Mouse (Mus musculus) mouse trophoblast stem cell (cell line): ENCODE results near the gene Arhgap24.

Source experiments
- in situ Hi-C, 2 experiments: fragments of 300-500 bp; cut with MseI, MboI; formaldehyde crosslinking; loops; 2 replicates in 1 of 2; 3 replicates in 1 of 2; pipeline ENCODE4 v1.15.1; 2025

Gene Arhgap24

DNA sequence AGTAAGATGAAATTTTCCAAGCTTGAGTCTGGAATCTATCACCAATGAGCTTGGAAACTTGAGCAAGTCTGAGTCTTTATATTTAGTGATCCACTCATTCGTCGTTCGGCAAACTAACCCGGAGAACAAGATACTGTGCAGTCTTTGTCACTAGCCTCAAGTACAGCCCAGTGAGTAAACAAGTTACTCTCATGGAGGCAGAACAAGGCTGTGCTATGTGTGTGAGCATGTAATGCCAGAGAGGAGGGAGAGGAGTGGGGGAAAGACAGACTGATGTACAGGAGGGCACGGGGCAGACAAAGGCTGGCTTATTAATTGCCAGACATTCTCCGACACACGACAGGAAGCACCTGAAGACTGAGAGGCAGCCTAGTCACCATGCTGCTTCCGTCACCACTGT, 97.2 kb downstream of the Arhgap24 start:
- in situ Hi-C loops, result no loop called here

GRCm38 (mm10) chr5:102582864-102583410, 101.7 kb downstream of the Arhgap24 start:
- in situ Hi-C loops, result no loop called here

GRCm38 (mm10) chr5:102591422-102591821, 110.2 kb downstream of the Arhgap24 start:
- in situ Hi-C loops, result no loop called here

DNA sequence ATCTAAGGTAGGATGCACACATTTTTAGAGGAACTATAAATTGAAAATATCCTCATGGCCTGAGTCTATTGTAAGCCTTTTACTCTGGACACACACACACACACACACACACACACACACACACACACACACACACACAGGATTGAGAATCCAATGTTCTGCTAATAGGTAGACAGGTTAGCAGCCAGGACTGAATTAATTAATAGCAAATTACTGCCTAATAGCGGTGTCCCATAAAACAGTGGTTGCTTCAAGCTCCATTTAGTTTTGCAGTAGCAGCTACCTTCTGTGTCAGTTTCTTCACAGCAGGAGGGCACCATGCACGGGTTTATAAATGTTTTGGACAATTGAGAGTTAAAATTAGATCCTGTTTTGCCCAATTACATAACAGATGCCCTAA, 111.9 kb downstream of the Arhgap24 start:
- in situ Hi-C loops, result no loop called here

DNA sequence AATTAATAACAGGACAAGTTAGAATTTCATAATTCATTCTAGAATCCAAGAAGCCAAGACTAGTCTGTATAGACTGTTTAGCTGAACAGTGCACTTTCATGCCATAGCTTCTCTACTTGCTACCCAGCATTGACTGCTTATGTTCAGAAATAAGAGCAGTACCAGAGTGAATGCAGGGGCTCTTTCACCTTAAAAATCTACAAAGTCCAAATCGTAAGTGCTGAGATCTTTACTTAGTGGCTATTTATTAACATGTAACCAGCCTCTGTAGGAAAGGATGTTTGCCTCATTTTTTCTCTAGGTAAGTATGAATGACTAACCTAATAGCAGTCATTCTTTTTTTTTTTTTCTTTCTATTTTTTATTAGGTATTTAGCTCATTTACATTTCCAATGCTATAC, 117.9 kb downstream of the Arhgap24 start:
- in situ Hi-C loops, result no loop called here

DNA sequence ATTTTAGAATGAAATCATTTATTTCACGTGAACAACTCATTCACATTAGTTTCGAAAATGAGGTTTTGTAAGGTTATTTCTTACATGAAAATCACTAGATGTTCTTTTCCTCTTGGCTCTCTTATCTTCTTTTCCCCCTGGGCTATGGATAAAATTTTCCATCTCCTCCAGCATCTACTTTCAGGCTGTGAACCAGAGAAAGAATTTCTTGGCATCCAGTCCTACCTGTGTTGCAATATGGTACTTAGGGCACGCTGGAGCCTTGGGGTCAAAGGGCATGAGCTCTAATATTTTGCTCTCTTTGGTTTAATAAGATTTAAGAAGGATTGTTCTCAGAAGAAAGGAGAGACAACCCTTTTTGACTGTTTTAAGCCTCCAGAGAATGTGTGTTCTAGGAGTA, 132.4 kb downstream of the Arhgap24 start:
- in situ Hi-C loops, result no loop called here

DNA sequence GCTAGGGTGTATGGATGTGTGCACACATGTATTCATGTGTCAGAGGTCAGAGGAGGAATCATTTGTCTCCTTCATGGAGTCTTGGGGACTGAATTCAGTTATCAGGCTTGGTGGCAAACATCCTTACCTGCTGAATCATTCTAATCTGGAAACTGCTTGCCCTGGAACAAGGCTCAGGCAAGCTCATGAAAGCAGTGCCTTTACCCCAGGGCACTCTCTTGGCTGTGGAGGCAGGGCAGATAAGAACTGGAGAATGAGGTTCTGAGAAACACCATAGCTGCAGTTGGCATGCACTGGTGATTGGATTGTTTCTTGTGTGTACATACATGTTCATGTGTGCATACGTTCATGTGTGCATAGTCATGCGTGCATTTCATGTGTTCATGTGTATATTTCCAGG, 132.9 kb downstream of the Arhgap24 start:
- in situ Hi-C loops, result no loop called here

GRCm38 (mm10) chr5:102615249-102615648, 134.1 kb downstream of the Arhgap24 start:
- in situ Hi-C loops, result no loop called here

DNA sequence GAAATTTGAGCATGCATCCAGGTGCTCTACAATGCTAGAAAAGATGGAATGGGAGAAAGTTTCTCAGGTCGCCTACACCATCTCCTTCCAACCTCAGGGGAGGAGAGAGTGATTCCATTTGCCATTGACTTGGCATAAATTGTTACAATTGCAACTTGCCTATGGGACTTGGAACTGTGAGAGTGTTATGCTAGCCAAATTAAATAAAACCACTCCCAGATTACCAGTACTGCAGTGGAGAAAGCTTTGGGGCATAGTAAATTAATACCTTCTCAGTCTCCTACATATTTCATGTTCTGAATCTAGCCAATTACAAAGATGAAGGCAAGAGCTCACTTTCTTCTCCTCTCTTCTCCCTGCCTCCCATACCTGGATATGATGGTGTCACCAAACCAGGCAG, 139.8 kb downstream of the Arhgap24 start:
- in situ Hi-C loops, result no loop called here

GRCm38 (mm10) chr5:102623807-102624435, 142.7 kb downstream of the Arhgap24 start:
- in situ Hi-C loops, result no loop called here

DNA sequence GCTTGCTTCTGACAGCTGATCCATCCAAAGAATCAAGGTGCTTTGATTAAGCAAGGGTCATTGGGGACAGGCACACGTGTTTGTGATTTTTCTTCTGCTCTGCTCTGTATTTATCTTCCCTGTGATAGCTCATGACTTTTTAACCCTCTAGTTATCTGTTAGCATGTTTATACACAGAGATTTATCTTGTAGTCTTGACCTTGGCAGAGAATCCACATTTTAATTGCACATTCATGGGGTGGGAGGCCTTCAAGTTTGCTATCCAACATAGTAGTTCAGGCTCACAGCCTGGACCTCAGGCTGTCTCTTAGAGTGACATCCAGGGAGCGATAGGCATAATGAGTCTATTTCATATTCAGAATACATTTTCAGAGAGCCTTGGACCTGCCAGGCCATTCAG, 145.5 kb downstream of the Arhgap24 start:
- in situ Hi-C loops, result no loop called here

DNA sequence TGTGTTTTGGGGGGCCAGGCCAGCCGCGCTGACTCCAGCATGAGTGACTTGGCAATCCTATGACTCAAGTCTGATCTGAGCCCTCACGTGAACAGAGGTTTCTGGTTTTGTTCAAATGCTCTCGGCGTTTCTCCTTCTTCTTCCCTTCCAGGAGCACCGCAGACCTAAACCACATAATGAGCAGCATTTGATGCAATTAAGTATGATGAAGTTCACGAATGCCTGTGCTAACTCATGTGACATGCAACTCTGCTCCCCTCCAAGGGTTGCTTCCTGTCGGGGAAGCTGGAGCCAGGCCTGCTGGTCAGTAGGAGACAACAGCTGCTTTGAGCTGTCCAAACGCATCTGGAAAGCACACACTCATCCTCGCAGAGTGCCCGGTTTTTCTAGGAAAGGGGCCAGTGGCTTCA, 148.2 kb downstream of the Arhgap24 start:
- in situ Hi-C loops, result no loop called here

DNA sequence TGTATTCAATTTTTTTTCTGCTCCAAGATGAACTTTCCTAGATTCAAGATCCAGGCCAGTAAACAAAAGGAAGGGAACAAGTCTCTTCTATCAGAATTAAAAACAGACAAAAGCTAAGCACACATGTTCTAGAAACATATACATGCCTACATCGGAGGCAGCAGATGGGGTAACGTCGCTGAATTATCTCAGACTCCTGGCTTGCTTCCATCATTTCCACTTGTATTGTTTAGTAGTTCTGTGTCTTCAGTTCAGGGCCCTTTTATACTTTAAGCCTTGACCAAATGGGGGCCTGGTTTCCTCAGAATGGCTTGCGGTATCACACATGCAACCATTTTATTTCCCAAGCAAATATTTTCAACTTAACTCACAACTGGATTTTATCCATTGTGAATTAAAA, 154.4 kb downstream of the Arhgap24 start:
- in situ Hi-C loops, result no loop called here

DNA sequence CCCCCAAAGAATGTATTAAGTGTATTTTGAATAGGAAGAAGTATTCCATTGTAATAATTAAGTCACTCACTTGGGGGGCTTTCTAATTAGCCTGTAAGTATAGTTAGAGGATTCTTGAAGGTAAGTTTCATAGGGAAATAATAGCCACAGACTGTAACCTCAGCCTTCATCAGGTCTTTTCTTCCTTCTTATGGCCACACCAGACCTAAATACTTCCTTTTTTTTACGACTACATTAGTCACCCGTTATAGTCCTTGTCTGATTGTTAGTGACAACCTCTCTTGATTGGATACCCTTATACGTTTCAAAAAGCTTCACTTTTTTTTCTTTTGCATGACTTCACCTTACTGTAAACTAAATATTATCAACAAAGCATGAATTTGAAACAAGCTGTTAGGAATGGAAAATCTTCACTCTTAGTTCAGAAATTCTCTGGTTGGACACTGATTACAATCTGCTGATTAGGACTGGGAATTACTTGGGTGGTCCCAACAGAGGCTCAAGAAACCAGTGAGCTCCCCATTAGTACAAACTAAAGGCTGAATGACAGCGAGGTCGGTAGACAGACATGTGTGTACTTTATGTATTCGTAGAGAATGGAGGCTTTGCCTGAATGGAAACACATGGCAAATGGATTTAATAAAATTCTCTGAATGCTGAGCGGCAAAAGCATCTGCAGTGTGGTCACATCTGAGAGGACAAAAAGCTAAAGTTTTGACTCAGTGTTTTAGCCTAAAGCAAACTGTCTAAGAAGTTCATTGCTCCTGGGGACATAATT, 158.8 kb downstream of the Arhgap24 start:
- in situ Hi-C loops, result no loop called here

- in situ Hi-C loops, result no loop called here
These were observed 162.2 kb downstream of the Arhgap24 start for GRCm38 (mm10) chr5:102643364-102643763.

DNA sequence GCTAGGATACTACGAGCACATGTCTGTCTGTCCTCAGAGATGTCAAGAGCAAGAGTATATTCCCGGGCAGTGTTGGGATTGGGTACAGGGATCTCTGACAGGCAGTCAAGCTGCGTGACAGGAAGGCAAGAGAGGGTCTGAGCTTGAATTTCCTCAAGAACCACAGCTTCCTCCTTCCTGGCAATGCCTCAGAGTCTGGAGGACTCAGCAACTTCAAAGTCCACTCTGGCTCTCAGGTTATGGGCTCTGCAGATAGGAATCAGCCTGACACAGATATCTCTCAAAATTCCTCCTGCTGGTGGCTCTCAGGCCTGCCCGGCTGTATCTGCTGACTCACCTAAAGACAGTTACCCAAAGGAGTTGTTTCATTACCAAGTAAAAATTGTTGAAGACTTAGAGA, 162.6 kb downstream of the Arhgap24 start:
- in situ Hi-C loops, result no loop called here

DNA sequence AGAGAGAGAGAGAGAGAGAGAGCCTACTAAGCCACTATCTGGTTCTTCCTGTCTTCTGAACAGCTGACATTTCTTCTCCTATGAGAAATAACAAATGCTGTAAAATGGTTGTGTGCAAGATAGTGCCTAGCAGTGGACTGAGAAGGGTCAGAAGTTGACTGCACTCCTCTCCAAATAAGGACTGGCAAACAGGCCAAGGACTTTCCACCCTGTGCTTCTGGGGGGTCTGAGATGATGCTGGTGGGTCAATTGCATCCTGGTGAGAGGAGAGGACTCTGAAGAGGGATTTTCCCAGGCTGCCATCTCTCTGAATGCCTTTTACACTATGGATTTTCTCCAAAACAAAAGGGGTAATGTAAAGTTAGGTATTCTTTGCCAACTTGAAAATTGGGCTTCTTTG, 177.9 kb downstream of the Arhgap24 start:
- in situ Hi-C loops, result no loop called here

GRCm38 (mm10) chr5:102664988-102665726, 184.0 kb downstream of the Arhgap24 start:
- in situ Hi-C loops, result no loop called here

DNA sequence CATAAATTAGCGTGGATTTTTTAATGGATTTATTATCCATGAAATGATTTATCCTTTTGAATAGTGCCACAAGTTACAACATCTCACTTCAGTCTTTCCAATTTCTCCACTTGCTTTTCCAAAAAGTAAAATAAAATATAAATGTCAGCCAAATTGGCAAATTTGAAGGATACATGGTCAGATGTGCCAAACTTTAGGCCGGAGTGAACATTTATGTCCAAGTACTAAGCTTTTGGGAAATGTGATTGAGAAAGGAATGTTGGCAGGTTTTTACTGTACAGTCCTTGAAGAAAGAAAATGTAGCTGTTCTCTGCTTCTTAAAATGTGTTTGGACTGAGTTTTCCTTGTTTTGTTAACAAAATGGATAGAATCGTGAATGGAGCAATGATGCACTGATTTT, 185.7 kb downstream of the Arhgap24 start:
- in situ Hi-C loops, result no loop called here

- in situ Hi-C loops, result no loop called here
These were observed 186.8 kb downstream of the Arhgap24 start for GRCm38 (mm10) chr5:102667754-102668575.

DNA sequence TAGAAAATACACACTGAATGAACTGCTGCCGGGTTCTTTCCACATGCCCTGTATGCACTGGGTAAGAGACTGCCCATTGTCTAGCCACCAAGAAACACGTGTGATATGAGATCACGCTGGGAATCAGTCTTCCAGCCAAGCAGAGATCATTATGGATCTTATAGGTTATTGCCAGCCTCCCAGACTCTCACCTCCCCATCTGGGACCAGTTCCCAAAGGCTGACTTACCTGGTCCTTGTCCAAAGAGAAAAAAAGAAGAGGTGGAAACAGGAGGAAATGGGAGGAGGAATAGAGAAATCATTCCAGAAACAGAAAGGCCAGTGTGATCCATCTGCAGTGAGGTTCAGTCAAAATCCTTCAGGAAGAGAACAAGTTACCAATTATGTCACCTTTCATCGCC, 189.0 kb downstream of the Arhgap24 start:
- in situ Hi-C loops, result no loop called here
